Mouse (Mus musculus): ENCODE measurements around the gene Gpnmb. TPM values are rescaled to one million over a fixed set of nuclear protein-coding genes. Genes with fewer than 3 reads are reported as not detected.

Gpnmb gene
- total RNA-seq, 2 experiments from 2014 or later: 0.71 to 4.0 TPM

- Histone ChIP-seq H3K27ac (no peak overlapping the region), H3K4me3 (no peak overlapping the region)
- DNase-seq: no peak
- intact Hi-C loops (cut with DNase I): no loop called here
- no peak for TF ChIP-seq CTCF (IDR thresholded peaks at IDR 0.05)
These were observed 10.2 kb downstream of the Gpnmb start for GRCm38 (mm10) chr6:49046502-49046901.

- no peak for TF ChIP-seq CTCF (IDR thresholded peaks at IDR 0.05)
- H3K4me3 ChIP-seq: no peak overlapping the region
- H3K27ac ChIP-seq: no peak overlapping the region
- no peak for DNase-seq
- intact Hi-C loops (cut with DNase I): no loop called here
These were observed 10.6 kb downstream of the Gpnmb start for GRCm38 (mm10) chr6:49046976-49047375.

GRCm38 (mm10) chr6:49047848-49048247 is 11.5 kb downstream of the Gpnmb start:
- intact Hi-C loops (cut with DNase I): no loop called here
- no peak for DNase-seq
- TF ChIP-seq CTCF (IDR thresholded peaks at IDR 0.05): no peak
- Histone ChIP-seq H3K4me3 (no peak overlapping the region), H3K27ac (no peak overlapping the region)

- DNase-seq: no peak
- intact Hi-C loops (cut with DNase I): no loop called here
- no peak for TF ChIP-seq CTCF (IDR thresholded peaks at IDR 0.05)
- Histone ChIP-seq H3K27ac (no peak overlapping the region), H3K4me3 (no peak overlapping the region)
These were observed 12.0 kb downstream of the Gpnmb start for GRCm38 (mm10) chr6:49048395-49048794.

GRCm38 (mm10) chr6:49050677-49051410 is 14.5 kb downstream of the Gpnmb start:
- no peak for DNase-seq
- intact Hi-C loops (cut with DNase I): loop anchor here (10.0 kb wide), 1 partner anchor 344 kb away; the partner anchor contains the start of gene Stk31
- no peak overlapping the region for H3K27ac ChIP-seq
- H3K4me3 ChIP-seq: no peak overlapping the region
- no peak for TF ChIP-seq CTCF (IDR thresholded peaks at IDR 0.05)

GRCm38 (mm10) chr6:49052191-49052590 is 15.8 kb downstream of the Gpnmb start:
- no peak for DNase-seq
- Histone ChIP-seq H3K4me3 (no peak overlapping the region), H3K27ac (no peak overlapping the region)
- intact Hi-C loops (cut with DNase I): loop anchor here (10.0 kb wide), 1 partner anchor 343 kb away; the partner anchor contains the start of gene Stk31
- no peak for TF ChIP-seq CTCF (IDR thresholded peaks at IDR 0.05)

GRCm38 (mm10) chr6:49055256-49055733 is 18.9 kb downstream of the Gpnmb start:
- TF ChIP-seq CTCF (IDR thresholded peaks at IDR 0.05): no peak
- Histone ChIP-seq H3K4me3 (no peak overlapping the region), H3K27ac (no peak overlapping the region)
- intact Hi-C loops (cut with DNase I): loop anchor here (5.0 to 10.0 kb wide), 3 partner anchors 87 to 340 kb away; partner anchors contain the start of gene Stk31
- no peak for DNase-seq

GRCm38 (mm10) chr6:49056009-49056408 is 19.7 kb downstream of the Gpnmb start:
- TF ChIP-seq CTCF (IDR thresholded peaks at IDR 0.05): no peak
- no peak overlapping the region for H3K27ac ChIP-seq
- no peak for DNase-seq
- intact Hi-C loops (cut with DNase I): loop anchor here (5.0 to 10.0 kb wide), 3 partner anchors 86 to 339 kb away; partner anchors contain the start of gene Stk31
- H3K4me3 ChIP-seq: no peak overlapping the region

GRCm38 (mm10) chr6:49057053-49058021 is 21.0 kb downstream of the Gpnmb start:
- TF ChIP-seq CTCF (IDR thresholded peaks at IDR 0.05): peak; percentile 99
- H3K4me3 ChIP-seq: no peak overlapping the region
- intact Hi-C loops (cut with DNase I): loop anchor here (1.0 to 10.0 kb wide), 4 partner anchors 85 to 337 kb away; partner anchors contain the start of gene Stk31
- peak; percentile 70 for DNase-seq
- no peak overlapping the region for H3K27ac ChIP-seq

- Histone ChIP-seq H3K4me3 (no peak overlapping the region), H3K27ac (no peak overlapping the region)
- no peak for DNase-seq
- TF ChIP-seq CTCF (IDR thresholded peaks at IDR 0.05): no peak
- intact Hi-C loops (cut with DNase I): no loop called here
These were observed 32.0 kb downstream of the Gpnmb start for GRCm38 (mm10) chr6:49068361-49068760.

- peak; percentile 96 for DNase-seq
- intact Hi-C loops (cut with DNase I): loop anchor here (2.0 to 5.0 kb wide), 3 partner anchors 23 to 189 kb away; partner anchors contain the start of gene Tra2a
- peak within 1 kb of the TSS; percentile 85 for H3K4me3 ChIP-seq
These were observed 37.2 kb downstream of the Gpnmb start, which contains the start of gene Malsu1 for GRCm38 (mm10) chr6:49073304-49074116. Gene Malsu1 (plus strand): TSS chr6:49073795.

More at GRCm38 (mm10) chr6:49073304-49074116, 37.2 kb downstream of the Gpnmb start, which contains the start of gene Malsu1:
- peak within 1 kb of the TSS; percentile 97 for H3K27ac ChIP-seq
- TF ChIP-seq CTCF (IDR thresholded peaks at IDR 0.05): no peak

All from gastrocnemius, adult 2 months (tissue).